Mouse (Mus musculus) liver, adult (tissue): ENCODE data around the gene Gpr132.

ENCODE experiments used
- GATA4 ChIP-seq: IDR thresholded peaks from 2 replicates; pipeline ENCODE4 v1.6.1; 2014; ENCODE audit warnings: mild to moderate bottlenecking, low read length; ENCODE audit not compliant: insufficient replicate concordance

Gene Gpr132

GRCm38 (mm10) chr12:112894303-112894884, 26.4 kb upstream of the Gpr132 start:
- no peak for TF ChIP-seq GATA4

DNA sequence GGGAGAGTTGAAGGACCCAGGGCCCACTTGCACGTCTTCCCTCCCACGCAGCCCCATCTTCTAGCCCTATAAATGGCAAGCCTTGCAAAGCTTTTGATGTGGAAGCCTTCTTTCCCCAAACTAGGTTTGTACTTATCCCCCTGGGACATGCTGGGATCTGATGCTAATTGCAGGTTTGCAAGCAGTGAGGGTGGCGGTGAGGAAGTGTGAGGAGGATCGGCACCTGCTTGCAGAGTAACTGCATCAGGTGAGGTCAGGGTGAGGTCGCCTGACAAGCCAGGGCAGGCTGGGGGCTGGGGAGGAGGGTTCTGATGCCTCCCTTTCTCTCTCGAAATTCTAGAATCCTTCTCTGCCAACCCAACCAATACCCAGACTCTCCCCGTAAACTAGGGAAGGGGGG, 17.4 kb upstream of the Gpr132 start:
- TF ChIP-seq GATA4 = no peak

GRCm38 (mm10) chr12:112881301-112881815, 13.3 kb upstream of the Gpr132 start:
- no peak for TF ChIP-seq GATA4

- TF ChIP-seq GATA4 = no peak
These were observed 12.6 kb upstream of the Gpr132 start for GRCm38 (mm10) chr12:112880661-112881060.

DNA sequence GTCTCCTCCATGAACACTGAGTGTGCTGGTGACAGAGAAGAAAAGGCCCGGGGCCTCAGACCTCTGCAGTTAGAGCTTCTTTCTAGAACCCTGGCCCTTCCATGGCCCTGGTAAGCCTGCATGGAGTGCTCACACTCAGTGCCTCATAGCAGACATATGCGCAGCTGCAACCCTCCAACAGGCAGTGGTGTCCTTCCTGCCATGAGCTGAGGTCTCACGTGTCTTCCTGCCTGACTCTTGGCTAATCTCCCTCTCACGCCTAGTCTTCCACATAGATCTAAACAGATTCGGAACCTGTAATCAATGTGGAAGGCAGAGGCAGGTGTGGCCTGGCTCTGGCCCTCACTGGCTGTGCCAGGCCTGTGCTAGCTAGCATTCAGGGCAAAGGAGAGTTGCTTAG, 11.7 kb upstream of the Gpr132 start:
- no peak for TF ChIP-seq GATA4

DNA sequence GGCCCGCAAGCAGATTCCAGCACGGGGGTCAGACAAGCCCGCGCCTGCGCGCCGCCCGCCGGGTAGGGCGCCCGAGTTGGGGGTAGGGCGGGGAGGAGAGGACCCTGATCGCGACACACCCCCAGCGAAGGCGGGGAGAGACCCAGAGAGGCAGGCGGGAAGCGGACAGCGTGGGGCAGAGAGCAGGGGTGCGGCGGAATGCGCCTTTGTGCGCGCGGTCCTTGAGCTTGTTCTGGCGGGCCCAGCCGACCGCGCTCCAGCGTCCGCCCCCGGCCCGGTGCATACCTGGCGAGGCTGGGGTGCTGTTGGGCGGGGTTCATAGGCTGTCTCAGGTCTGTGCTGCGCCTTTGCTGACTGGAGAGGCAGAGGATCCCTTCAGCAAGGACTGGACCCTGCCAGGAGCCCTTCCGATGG, 9.6 kb upstream of the Gpr132 start:
- no peak for TF ChIP-seq GATA4

- TF ChIP-seq GATA4 = no peak
These were observed 9.1 kb upstream of the Gpr132 start for GRCm38 (mm10) chr12:112877073-112877576.

- no peak for TF ChIP-seq GATA4
These were observed 8.5 kb upstream of the Gpr132 start for GRCm38 (mm10) chr12:112876332-112877072.

- TF ChIP-seq GATA4 = peak; percentile 72; the same call in 1 of the 2 replicates
These were observed 7.4 kb upstream of the Gpr132 start for GRCm38 (mm10) chr12:112875225-112876013.

GRCm38 (mm10) chr12:112874199-112874598, 6.2 kb upstream of the Gpr132 start:
- TF ChIP-seq GATA4 = no peak

DNA sequence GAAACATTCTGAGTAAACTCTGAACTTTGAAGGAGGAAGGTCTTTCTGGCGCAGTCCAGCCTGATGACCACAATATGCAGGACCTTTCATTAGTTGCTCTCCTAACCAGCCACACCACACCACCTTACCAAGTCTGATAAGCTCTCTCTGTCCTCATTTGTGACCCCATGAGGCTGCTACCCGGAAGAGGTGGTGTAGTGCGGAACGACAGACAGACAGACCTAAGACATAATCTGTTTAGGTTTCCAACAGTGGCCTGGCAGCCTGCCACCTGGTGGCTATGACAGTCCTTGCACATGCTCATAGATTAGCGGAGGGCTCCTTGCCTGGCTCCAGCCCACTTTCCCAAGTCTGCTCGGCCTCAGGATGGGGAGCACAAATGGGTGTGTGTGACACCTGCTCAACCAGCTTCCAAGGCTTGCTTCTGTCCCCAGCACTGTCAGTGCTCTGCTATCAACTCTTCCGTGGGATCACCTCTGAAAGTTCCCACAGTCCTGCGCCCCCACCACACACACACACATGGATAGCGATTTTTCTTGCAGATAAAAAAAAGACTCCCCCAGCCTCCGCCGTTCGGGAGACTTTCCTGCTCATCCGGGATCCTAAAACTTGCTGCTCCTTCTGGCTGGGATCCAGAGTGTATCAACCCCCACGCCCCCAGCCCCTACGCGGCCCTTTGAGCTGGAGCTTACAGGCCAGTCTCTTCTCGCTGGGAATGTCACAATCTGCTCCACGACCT, 5.6 kb upstream of the Gpr132 start:
- no peak for TF ChIP-seq GATA4

GRCm38 (mm10) chr12:112872991-112873390, 5.0 kb upstream of the Gpr132 start:
- no peak for TF ChIP-seq GATA4

DNA sequence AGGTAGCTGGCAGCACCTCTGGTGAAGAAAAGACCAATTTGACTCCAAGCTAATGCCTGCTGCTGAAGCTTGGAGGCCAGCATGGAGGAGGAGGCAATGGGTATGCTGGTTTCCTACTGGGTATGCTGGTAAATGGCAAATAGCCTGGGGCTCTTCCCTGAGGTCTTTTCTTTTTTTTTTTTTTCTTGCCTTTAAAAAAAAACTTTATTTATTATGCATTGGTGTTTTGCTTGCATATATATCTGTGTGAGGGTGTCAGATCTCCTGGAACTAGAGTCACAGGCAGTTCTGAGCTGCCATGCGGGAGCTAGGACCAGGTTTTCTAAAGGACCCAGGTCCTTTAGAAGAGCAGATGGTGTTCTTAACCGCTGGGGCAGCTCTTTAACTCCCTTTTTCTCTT, 3.2 kb upstream of the Gpr132 start:
- TF ChIP-seq GATA4 = no peak

- no peak for TF ChIP-seq GATA4
These were observed 2.7 kb upstream of the Gpr132 start for GRCm38 (mm10) chr12:112870775-112871174.

- TF ChIP-seq GATA4 = no peak
These were observed 1.8 kb upstream of the Gpr132 start for GRCm38 (mm10) chr12:112869783-112870204.

DNA sequence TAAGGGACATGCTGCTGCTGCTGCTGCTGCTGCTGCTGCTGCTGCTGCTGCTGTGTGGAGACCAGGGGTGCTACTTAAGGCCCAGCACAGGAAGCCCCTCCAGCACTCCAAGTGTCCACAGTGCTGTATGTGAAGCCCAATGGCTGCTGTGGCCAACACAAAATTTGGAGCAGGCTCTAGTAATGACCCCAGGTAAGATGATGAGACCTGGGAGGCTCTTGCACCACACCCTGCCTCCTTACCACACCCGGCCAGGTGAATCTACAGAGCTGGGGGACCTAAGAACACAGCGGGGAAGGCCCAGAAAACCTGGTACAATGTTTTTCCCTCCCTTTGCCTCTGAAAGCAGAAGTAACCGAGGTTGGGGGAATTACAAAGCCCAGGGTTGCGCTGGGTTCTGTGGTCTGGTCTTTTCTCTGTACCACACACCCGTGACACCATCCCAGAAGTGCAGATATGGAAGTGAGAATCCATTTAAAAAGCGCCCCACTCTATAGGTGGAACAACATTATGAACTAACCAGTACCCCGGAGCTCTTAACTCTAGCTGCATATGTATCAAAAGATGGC, 838 bp downstream of the Gpr132 start:
- TF ChIP-seq GATA4 = no peak
